18 mouse cellular contexts compared by ENCODE assay signal in genomic region chr2:162699691-162700090, GRCm38 (mm10). TPM values are rescaled to one million over a fixed set of nuclear protein-coding genes. Genes with fewer than 3 reads are reported as not detected.
DNase-seq lines count a peak whose midpoint lies in the region; ATAC-seq and TF ChIP-seq lines count a peak whose summit lies in the region.
"Had no signal": no experiment of that assay in that cellular context is flagged by ENCODE, and none has a peak within 500 bp of the region (broad histone marks: within the 10 kb centered on the region; RNA-seq: fewer than 3 reads in every experiment).

No protein-coding gene starts in this region.

- H3K4me3 ChIP-seq in lung, adult 2 months (replicated peaks; ENCODE audit: extremely low read depth, low read depth, low read length), result no peak overlapping the region
- no peak overlapping the region for H3K4me3 ChIP-seq in forebrain, embryonic 15.5 days
- H3K4me3 ChIP-seq: heart, embryonic 13.5 days; limb, embryonic 13.5 days; liver, embryonic 15.5 days had no signal

- H3K36me3 ChIP-seq in forebrain, embryonic 15.5 days, result no peaks in the 10 kb centered on the region
- H3K36me3 ChIP-seq: heart, embryonic 13.5 days; limb, embryonic 13.5 days; liver, embryonic 15.5 days had no signal

- no peak overlapping the region for H3K9ac ChIP-seq in forebrain, embryonic 15.5 days (replicated peaks)
- H3K9ac ChIP-seq: heart, embryonic 13.5 days; hindbrain, embryonic 14.5 days; limb, embryonic 13.5 days; liver, embryonic 15.5 days had no signal

- no peaks in the 10 kb centered on the region for H3K27me3 ChIP-seq in forebrain, embryonic 15.5 days
- H3K27me3 ChIP-seq: heart, embryonic 13.5 days; limb, embryonic 13.5 days; liver, embryonic 15.5 days; Patski had no signal

- peak; percentile 65 for DNase-seq in adrenal gland, adult 2 months
- no peak for DNase-seq in adrenal gland, postnatal 4 days (ENCODE audit: low spot score in 2 of 2)
- peak; percentile 19 for DNase-seq in lung, postnatal 14 days
- no peak for DNase-seq in lung, adult 2 months
- DNase-seq in brain, embryonic 14.5 days (ENCODE audit: low read depth), result peak; percentile 21
- DNase-seq in lung, postnatal 36 days, result peak; percentile 9
- DNase-seq in left cerebral cortex, postnatal 25 days (ENCODE audit: low spot score in 2 of 2), result no peak
- DNase-seq: cerebellum, adult 11-12 months; embryo, embryonic 11 days; heart, adult 18-20 months had no signal

- WGBS in lung, adult 2 months, result 69% methylated on average over 3 of the region's 3 CpGs
- WGBS in forebrain, embryonic 15.5 days, result 85% methylated on average over 3 of the region's 3 CpGs

- no peak overlapping the region for H3K4me2 ChIP-seq in forebrain, embryonic 15.5 days (replicated peaks)
- H3K4me2 ChIP-seq: heart, embryonic 13.5 days; hindbrain, embryonic 14.5 days; limb, embryonic 13.5 days; liver, embryonic 15.5 days had no signal

- no peak for TF ChIP-seq POLR2A in lung, adult 2 months (IDR thresholded peaks at IDR 0.05; ENCODE audit: borderline replicate concordance, extremely low read depth, low read depth, low read length)
- TF ChIP-seq POLR2A in brain, embryonic 14.5 days (IDR thresholded peaks at IDR 0.05; ENCODE audit: borderline replicate concordance, extremely low read depth, insufficient read depth, insufficient read length, poor library complexity, severe bottlenecking), result no peak

- ATAC-seq in forebrain, embryonic 15.5 days (replicated peaks), result no peak
- ATAC-seq: CD4-positive, CD25-positive, alpha-beta regulatory T cell, adult 4 months; forebrain, embryonic 16.5 days; Patski had no signal

- H3K4me1 ChIP-seq in lung, adult 2 months (ENCODE audit: control insufficient read depth, insufficient read depth, low read length), result no peaks in the 10 kb centered on the region
- no peaks in the 10 kb centered on the region; the same call in 1 of the 2 replicates for H3K4me1 ChIP-seq in forebrain, embryonic 15.5 days
- H3K4me1 ChIP-seq: limb, embryonic 13.5 days; liver, embryonic 15.5 days had no signal

- no peaks in the 10 kb centered on the region for H3K9me3 ChIP-seq in forebrain, embryonic 15.5 days
- H3K9me3 ChIP-seq: heart, embryonic 13.5 days; limb, embryonic 13.5 days; liver, embryonic 15.5 days had no signal

- no peak overlapping the region for H3K27ac ChIP-seq in forebrain, embryonic 15.5 days (replicated peaks)
- H3K27ac ChIP-seq: heart, embryonic 13.5 days; hindbrain, embryonic 14.5 days; limb, embryonic 13.5 days; liver, embryonic 15.5 days had no signal

- intact Hi-C loops in left cerebral cortex, postnatal 25 days (cut with DNase I), result no loop called here

- TF ChIP-seq CTCF in lung, adult 2 months (IDR thresholded peaks at IDR 0.05; ENCODE audit: insufficient read depth, low read length), result no peak
- TF ChIP-seq CTCF in brain, embryonic 14.5 days (IDR thresholded peaks at IDR 0.05; ENCODE audit: borderline replicate concordance, extremely low read depth, insufficient read depth, insufficient read length), result no peak

RNA-seq across cellular contexts. Expression of gene Ptprt, which starts 38.7 kb away (rescaled TPM):
- total RNA-seq in adrenal gland, adult 2 months (2021), result under 1 TPM; 0.03 to 0.10 TPM
- polyA plus RNA-seq in adrenal gland, adult 2 months (2012; rRNA removed), result 0.02 and 0.04 TPM in 2 replicates
- total RNA-seq in adrenal gland, postnatal 4 days (2021), result 1 to 10 TPM; 1.8 to 3.2 TPM
- 0.57 and 2.7 TPM in 2 replicates for polyA plus RNA-seq in lung, adult 2 months (2012; rRNA removed)
- polyA plus RNA-seq in brain, embryonic 14.5 days (2012; rRNA removed), result 5.7 and 14.8 TPM in 2 replicates
- 7.2 and 8.2 TPM in 2 replicates for polyA plus RNA-seq in forebrain, embryonic 15.5 days (2015; fragmentation: Nextera tagmentation; extraction: Ambion mirVana)
- total RNA-seq in left cerebral cortex, postnatal 25 days (2021), result 100 to 1,000 TPM in 1 of 2 experiments, 10 to 100 TPM in 1; 94.2 to 103 TPM
- polyA plus RNA-seq: CD4-positive, CD25-positive, alpha-beta regulatory T cell, adult 4 months had no signal

Comparison
In these comparisons a context has a peak if more than half of its experiments do, and no peak if none do; other contexts are left out.
1. DNase-seq: peak in adrenal gland, adult 2 months (single experiment), lung, postnatal 14 days (single experiment), brain, embryonic 14.5 days (single experiment) and lung, postnatal 36 days (single experiment); none in adrenal gland, postnatal 4 days (0 of 2), lung, adult 2 months (single experiment) and left cerebral cortex, postnatal 25 days (0 of 2).